Mouse (Mus musculus): ENCODE measurements around the gene Gm5475. TPM values are rescaled to one million over a fixed set of nuclear protein-coding genes. Genes with fewer than 3 reads are reported as not detected.

Gene Gm5475
- not detected in 4 replicates for total RNA-seq (2023; ENCODE audit: inconsistent age)

GRCm38 (mm10) chr15:100421758-100422197 lies at the start of gene Gm5475:
Gene Gm5475 (plus strand): TSS chr15:100422147.

DNA sequence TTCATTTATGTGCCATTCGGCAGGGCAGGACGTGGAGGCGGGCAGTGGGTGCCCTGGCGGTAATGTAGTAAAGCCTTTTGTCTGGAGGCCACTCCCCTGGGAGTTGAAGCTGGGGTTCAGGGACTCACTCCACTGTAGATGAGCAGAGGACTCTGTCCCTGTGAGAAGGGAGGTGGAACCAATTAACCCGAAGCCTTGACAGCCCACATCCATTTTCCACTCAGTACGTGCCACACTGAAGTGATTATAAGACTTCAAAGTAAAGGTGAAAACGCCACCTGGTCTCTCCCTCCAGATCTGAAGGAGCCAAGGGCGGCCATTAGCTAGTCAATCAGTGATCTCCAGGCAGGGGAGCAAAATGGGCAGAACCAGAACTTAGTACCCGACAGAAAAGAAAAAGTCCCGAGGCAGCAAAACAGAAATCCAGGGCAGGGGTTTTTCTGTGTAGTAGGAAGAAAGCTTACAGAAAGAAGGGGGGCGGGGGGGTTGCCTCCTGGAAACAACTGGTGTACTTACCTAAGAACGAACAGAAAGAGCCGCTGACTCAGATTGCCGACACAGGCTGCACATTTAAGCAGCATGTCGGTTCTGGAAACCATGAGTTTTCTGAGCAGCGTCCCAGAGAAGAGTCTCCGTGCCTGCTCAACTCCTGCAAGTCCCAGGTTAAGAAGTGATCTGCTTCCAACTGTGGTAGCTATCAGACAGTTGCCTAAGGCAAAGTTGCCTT lies 2.6 kb downstream of the Gm5475 start, which contains the start of gene Slc11a2:
Gene Slc11a2 (minus strand): TSS at position 677 of the 727 bp plus-strand sequence.

DNA sequence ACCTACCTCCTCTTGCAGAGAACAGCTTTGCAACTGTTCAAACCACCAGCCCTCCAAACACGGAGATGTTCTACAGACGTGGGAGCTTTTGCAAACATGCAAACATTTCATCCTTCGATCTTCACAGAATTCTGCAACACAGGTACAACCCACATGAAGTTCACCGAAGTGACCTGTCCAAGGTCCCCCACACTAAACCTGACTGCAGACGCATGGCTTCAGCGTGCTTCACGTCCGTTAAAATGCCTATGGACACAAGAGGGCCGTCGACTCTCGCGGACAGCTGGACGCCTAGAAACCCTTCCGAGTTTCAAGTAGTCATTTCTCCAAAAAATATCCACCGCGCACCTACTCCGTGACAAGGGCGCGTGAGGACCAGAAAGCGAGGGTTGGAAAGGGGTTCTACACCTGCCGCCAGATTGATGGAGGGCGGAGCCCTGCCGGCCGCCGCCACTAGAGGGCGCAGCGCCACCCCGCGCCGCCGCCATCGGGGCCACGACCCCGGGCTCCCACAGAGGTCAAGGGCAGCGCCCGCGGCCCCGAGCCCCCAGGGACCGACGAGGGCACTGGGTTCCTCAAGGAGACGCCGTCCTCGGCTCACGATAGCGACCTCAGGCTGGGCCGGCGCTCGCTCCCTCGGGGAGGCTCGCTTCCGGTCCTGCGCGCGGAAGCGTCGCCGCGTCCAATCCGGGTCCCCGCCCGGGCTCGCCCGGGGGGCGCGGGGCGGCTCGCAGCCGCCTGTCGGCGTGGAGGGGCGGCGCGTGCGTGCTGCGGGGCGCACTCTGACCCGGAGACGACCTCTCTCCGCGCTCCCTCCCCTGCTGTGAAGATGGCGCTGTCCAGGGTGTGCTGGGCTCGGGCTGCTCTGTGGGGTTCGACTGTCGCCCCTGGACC lies 46.6 kb downstream of the Gm5475 start, which contains the start of gene Letmd1:
Gene Letmd1 (plus strand): TSS at position 729 of the 894 bp plus-strand sequence.

Other genes starting within 250 kb of the Gm5475 start
- gene Atf1, start 194.3 kb upstream of the Gm5475 start, total RNA-seq (2023; ENCODE audit: inconsistent age) = 62.4 to 84.3 TPM (median 76.9 TPM) in 4 replicates
- not detected in 4 replicates for gene Tmprss12, start 141.3 kb upstream of the Gm5475 start, total RNA-seq (2023; ENCODE audit: inconsistent age)
- gene Mettl7a1, start 118.0 kb upstream of the Gm5475 start, total RNA-seq (2023; ENCODE audit: inconsistent age) = 13.4 to 16.4 TPM (median 15.5 TPM) in 4 replicates
- 0.61 TPM in 1 of 4 replicates, not detected in the others for gene Mettl7a3, start 87.2 kb upstream of the Gm5475 start, total RNA-seq (2023; ENCODE audit: inconsistent age)
- gene Methig1, start 69.0 kb upstream of the Gm5475 start, total RNA-seq (2023; ENCODE audit: inconsistent age) = not detected in 4 replicates
- 0.60 to 0.81 TPM (median 0.78 TPM) in 4 replicates for gene Mettl7a2, start 68.9 kb upstream of the Gm5475 start, total RNA-seq (2023; ENCODE audit: inconsistent age)
- not detected in 4 replicates for gene Higd1c, start 57.6 kb upstream of the Gm5475 start, total RNA-seq (2023; ENCODE audit: inconsistent age)
- gene Slc11a2, start 2.9 kb downstream of the Gm5475 start, total RNA-seq (2023; ENCODE audit: inconsistent age) = 14.5 to 19.1 TPM (median 16.1 TPM) in 4 replicates
- gene Letmd1, start 46.9 kb downstream of the Gm5475 start, total RNA-seq (2023; ENCODE audit: inconsistent age) = 43.7 to 45.3 TPM (median 44.9 TPM) in 4 replicates
- 4.5 to 5.4 TPM (median 4.8 TPM) in 4 replicates for gene Csrnp2, start 73.3 kb downstream of the Gm5475 start, total RNA-seq (2023; ENCODE audit: inconsistent age)
- gene Tfcp2, start 129.9 kb downstream of the Gm5475 start, total RNA-seq (2023; ENCODE audit: inconsistent age) = 7.4 to 11.2 TPM (median 10.6 TPM) in 4 replicates
- 63.3 to 71.9 TPM (median 66.7 TPM) in 4 replicates for gene Pou6f1, start 177.8 kb downstream of the Gm5475 start, total RNA-seq (2023; ENCODE audit: inconsistent age)
- gene Dazap2, start 193.2 kb downstream of the Gm5475 start, total RNA-seq (2023; ENCODE audit: inconsistent age) = 518 to 607 TPM (median 587 TPM) in 4 replicates
- gene Smagp, start 214.8 kb downstream of the Gm5475 start, total RNA-seq (2023; ENCODE audit: inconsistent age) = 12.1 to 19.1 TPM (median 14.6 TPM) in 4 replicates
- 169 to 175 TPM (median 173 TPM) in 4 replicates for gene Bin2, start 247.4 kb downstream of the Gm5475 start, total RNA-seq (2023; ENCODE audit: inconsistent age)

All from B cell, adult (primary cell).